Mouse (Mus musculus): ENCODE data around the gene Gpr37. TPM values are rescaled to one million over a fixed set of nuclear protein-coding genes. Genes with fewer than 3 reads are reported as not detected.

The Gpr37 gene
- polyA plus RNA-seq (2015; fragmentation: Nextera tagmentation; extraction: Ambion mirVana), result 1.0 and 1.2 TPM in 2 replicates

GRCm38 (mm10) chr6:25690629-25691028 lies at the start of gene Gpr37:
Gene Gpr37 (minus strand): TSS chr6:25690729.

Other genes with a start within 250 kb of the Gpr37 start
- gene Pot1a, start 118.5 kb upstream of the Gpr37 start, polyA plus RNA-seq (2015; fragmentation: Nextera tagmentation; extraction: Ambion mirVana), result 12.1 and 13.7 TPM in 2 replicates